Mouse (Mus musculus) kidney, adult 9 months (tissue): ENCODE results near the gene Abhd6.
"Not testable (repeated sequence)": the region's sequence is repeated elsewhere in the genome, so short reads cannot be mapped to it uniquely, and the experiment has no call there.

Experiments used
- DNase-seq: peaks from one replicate; pipeline ENCODE4 v3.0.0; 2022

The Abhd6 gene

DNA sequence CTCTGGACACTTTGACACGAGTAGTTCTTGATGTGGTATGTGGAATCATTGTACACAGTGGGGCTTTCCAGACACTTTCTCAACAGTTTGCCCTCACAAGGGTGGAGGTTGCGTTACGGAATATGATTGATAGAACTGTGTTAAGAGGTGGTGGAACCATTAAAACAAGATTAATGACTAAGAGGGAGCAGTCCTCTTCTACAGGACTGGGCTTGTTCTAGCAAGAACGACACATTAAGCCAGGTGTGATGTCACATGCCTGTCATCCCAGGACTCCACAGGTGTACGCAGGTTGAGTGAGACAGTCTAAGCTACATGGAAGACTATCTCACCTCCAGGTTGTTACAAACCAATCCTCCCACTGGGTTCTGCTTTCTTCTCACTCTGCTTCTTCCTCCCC lies 3.3 kb upstream of the Abhd6 start:
- no peak for DNase-seq

DNA sequence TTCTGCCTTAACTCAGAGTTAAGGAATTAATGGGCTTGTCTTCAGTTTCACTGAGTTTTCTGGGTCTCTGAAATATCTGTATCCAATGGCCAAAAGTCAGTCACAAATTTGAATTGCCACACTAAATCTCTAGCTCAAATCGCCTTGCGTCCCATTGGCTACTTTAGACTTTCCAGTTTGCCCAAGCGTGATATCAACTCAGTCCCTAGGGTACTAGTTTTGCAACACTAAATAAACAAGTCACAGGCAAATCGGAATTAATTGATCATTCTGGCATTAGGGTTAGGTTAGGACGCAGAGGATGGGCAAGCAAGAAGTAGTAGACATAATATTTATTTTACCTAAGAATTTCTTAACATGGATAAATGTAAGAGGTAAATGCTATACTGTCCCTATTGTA lies 2.5 kb upstream of the Abhd6 start:
- DNase-seq: no peak

DNA sequence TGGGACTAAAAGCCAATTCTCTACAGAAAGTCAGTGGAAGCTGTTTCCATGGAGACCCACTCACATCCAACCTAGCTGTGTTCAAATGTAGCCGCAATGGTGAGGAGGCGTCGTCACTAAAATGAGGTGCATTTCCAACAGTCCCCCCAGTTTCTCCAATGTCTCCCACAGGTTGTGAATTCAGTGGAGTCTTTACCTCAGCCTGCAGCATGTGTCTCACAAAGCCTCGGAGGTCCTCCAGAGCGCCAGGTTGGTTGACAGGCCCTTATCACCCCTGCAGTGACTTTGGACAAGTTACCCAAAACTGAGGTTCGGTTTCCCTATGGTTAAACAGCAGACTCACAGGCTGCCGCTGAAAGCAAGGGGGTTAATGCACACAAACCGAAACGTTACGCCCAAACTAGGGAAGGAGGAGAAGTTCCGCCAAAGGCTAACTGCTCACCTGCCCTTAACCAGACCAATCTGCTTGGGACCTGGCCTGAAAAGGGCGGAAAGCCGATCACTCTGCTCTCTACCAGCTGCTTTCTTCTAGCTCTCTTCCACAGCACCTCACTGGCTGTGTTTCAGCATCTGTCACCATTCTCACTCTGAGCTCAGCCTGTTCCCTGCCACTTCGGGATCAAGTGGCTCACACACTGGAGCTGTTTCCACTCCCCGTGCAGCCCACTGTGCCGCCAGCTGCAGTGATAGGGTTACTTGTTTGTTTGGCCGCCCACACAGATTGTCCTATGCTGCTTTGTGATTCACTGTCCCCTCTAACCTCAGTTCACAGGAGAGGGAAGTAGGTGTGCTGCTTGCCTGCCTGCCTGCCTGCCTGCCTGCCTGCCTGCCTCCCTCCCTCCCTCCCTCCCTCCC lies 1.6 kb upstream of the Abhd6 start:
- no peak for DNase-seq

DNA sequence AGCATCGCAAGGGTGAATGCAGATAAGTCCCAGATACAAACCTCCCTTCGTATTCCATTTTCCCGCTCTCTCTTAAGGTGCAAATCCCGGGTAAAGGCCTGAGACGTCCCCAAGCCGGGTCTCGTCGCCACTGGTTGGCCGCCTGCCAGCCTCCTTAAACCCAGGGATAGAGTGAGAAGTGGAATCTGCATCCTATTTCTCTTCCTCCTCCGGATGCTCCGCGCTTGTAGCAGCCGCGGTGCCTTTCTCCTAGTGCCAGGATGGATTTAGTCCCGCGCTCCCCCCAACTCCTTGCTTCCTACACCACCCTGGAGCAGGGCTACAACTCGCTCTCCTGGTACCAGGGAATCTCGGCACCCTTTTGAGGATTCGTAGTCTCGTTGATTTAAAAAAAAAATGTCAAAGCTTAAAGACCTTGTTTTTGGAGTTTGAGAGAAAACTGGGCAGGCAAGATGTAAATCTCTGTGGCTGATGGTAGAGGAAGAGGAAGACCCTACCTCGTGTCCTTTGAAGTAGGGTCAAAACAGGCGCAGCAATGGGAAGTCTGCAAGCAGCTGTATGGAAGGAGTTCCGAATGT lies 480 bp downstream of the Abhd6 start:
- DNase-seq: no peak

DNA sequence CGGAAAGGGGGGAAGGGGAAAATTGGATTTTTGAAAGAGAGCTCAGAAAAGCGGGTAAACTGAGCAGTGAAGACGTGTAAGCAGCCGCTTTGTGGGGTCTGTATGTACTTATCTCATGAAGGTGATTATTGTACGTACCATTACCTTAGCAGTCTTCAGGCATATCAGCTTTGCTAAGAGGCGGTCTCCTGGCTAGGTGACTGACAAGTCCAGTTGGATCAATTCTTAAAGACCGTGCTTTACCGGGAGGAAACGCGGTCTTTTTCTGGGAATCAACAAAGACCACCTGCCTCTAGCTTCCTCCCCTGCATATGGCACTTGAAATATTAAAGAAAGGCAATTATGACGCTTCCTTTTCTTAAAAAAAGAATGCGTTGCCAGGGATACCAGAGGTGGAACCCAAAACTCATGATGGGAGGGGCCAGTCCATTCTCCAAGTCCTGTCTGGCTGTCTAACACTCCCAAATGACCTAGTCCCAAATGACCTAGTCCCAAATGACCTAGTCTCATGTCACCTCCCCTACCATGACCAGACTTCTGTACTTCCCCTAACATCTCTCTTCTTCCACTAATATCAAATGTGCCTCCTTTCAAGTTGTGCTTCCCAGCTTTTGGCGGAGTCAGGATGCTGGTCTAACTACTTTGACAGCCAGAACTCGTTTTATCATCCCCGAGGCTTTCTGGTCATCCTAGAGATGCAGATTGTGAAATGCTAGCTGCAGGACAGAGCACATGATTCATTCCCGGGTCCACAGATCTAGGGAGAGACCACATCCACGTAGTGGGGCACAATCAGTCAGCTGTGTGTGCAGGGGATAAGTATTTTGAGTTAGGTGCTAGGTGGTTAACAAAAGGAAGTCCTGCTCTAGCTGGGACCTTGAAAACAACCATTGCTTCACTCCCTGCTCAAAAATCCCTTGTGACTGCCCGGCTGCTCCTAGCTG lies 1.3 kb downstream of the Abhd6 start:
- peak; percentile 22 for DNase-seq

DNA sequence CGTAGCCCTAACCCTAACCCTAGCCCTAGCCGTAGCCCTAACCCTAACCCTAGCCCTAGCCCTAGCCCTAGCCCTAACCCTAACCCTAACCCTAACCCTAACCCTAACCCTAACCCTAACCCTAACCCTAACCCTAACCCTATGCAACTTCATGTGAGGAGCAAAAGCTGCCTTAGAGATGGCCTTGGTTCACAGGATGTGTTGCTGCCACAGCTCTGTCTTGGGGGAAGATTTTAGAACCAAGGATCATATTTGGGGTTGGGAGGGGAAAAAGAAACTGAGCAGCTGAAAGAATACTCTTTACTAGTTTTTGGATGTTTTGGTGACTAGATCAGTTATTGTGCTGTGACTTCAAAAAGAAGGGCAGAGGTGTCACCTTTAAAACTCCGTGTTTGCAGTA lies 3.4 kb downstream of the Abhd6 start:
- DNase-seq: not testable (repeated sequence)

DNA sequence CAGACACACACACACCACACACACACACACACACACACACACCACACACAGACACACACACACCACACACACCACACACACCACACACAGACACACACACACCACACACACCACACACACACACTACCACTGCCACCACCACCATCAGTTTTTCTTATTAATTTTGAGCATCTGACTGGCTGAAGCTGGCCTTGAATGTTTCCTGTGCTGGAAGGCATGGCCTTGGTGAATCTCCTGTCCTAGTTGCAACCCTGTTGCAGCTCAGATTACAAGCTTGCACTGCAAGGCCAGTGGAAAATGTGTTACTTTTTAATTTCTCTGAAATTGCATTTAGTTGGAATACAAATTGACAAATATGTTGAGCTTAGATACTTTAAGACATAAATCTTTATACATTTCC lies 4.4 kb downstream of the Abhd6 start:
- no peak for DNase-seq

DNA sequence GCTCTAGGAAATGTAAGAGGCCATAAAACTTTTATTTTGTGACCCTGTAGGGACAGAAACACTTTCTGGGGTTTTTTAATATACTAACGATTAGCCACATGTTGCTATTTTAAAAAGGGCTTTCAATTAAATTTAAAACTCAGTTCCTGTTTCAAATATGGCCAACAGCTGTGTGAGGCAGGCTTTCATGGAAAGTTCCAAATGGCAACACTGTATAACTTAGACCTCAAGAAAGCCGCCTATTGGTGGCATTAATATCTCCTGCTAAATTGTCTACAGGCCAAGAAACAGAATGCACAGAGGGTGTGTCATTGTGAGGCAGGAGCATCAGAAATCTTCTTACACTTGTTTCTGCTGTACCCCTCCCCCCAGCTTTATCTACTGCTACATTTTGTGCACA lies 4.8 kb downstream of the Abhd6 start:
- DNase-seq: no peak

DNA sequence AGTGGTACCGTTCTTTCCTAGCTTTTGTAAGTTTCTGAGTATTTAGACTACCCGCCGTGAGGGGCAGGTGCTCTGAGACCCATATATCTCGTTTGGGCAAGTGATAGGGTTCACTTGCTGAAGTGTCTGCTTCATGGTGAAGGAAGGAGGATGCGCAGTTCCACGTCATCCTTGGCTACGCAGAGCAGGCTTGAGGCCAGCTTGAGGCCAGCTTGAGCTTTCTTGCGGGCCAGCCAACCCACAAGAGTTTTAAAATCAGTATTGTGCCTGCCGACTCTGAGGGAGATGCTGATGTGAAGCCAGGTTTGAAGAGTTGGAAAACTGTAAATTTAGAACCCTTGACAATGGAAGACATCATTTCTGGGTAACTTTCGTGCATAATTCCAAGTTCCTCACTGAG lies 5.2 kb downstream of the Abhd6 start:
- DNase-seq: no peak

DNA sequence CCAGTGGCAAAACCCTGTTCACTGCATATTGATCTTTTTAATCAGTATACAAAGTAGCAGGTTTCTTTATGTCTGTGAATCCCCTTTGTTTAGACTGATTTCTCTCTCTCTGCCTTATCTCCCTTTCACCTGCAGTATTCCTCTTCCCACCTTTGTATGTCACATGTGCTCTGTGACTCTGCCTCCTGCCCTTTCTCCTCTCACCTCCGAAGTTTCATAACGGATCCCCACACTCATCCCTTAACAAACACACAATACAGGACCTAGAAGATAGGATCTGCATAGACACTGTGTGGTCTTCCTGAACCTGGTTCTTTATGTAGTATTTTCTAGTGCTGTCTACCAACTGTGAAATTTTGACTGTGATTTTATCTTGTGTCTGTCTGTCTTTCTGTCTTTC lies 8.6 kb downstream of the Abhd6 start:
- no peak for DNase-seq

DNA sequence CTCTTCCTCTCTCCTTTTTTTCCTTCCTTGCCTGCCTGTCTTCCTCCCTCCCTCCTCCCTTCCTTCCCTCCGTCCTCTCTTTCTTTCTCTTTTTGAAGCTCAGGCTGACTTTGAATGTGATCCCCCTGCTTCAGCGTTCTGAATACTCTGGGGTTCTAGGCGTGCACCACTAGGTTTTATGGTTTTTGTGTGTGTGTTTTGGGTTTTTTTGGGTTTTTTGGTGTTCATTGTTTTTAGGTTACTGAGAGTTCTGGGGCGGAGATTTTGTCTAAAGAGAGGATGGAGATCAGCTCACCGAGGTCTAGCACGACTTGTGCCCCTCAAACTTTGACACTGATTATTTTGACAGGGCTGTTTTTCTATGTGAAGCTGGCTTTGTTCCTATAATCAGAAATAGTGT lies 9.2 kb downstream of the Abhd6 start:
- DNase-seq: no peak

DNA sequence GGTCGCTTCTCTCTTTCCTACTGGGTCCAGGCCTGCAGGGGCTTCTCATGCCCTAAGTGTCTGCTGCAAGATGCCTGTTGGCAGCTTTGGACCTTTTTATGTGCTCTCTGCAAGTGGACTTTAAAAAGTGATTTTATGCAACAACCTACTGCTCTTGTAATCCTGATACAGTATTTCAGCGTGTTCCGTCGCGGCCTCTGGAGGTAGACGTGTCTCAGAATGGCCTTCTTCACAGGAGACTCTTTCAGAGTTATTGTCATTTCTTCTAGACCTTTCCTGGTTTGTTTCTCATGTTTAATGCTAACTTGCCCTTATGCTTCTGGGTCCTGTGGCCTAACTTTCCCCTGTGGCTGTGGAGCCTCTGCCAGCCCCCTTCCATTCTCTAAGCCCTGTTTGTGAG lies 13.1 kb downstream of the Abhd6 start:
- DNase-seq: no peak

DNA sequence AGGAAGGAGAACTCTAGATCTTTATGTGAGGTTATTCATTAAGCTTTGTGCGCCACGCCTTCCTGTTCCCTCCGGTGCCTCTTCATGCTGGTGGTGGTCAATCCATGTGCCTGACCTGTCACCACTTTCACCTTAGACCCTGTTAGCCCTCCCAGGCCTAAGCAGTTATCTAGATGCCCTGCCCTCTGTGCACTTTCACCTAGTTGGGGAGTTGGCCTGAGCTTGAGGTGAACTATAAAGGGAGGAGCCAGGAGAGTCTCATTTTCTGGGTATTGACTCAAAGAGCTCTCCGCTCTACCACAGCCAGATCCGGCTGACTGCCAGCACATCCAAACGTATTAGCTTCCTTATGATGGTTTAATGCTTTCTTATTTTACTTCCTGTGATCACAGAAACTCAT lies 13.6 kb downstream of the Abhd6 start:
- peak; percentile 61 for DNase-seq

DNA sequence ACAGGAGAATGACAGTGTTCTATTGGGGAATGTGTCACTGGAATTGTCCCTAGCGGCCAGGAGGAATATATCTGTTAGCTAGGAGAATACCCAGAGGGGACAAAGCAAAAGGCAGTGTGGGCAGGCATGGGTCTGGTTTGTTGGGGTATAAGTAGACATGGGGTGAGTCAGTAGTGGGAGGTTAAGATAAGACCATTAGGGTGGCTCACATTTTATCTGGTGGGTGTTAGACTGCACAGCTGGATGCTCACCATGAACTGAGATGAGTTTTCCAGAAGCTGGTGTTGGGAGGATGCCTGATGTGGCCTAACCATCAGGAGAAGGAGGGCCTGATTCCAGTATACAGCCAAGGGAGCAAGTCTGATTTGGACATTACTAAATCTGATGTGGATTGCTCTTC lies 14.2 kb downstream of the Abhd6 start:
- DNase-seq: no peak

DNA sequence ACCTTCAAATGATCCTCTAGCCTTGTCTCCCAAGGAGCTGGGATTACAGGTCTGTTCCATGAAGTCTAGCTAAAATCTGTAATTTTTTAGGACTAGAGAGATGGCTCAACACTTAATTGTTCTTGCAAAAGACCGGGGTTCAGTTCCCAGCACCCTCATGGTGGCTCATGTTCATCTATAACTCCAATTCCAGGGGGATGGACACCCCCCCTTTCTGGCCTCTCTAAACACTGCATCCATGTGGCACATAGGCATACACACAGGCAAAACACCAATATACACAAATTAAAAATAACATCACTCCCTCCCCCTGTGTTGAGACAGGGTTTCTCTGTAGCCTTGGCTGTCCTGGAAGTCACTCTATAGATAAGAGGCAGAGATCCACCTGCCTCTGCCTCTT lies 17.3 kb downstream of the Abhd6 start:
- DNase-seq: no peak

DNA sequence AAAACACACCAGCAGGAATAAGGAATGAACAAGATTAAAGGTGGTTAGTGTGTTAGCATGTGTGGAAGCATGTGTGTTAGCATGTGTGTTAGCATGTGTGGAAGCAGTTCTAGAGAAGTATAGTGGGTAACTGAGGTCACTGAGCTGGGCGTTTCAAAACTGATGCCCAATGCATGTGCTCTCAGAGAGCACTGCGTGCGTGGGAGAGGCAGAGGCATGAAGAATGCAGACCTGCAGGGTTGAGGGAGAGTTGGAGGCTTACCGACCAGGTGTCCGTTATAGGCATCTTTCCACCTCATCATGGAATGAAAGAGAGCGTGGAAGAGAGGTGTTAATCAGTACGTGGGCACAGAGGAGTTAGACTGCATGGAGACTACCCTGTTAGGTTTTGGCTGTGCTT lies 17.8 kb downstream of the Abhd6 start:
- no peak for DNase-seq

DNA sequence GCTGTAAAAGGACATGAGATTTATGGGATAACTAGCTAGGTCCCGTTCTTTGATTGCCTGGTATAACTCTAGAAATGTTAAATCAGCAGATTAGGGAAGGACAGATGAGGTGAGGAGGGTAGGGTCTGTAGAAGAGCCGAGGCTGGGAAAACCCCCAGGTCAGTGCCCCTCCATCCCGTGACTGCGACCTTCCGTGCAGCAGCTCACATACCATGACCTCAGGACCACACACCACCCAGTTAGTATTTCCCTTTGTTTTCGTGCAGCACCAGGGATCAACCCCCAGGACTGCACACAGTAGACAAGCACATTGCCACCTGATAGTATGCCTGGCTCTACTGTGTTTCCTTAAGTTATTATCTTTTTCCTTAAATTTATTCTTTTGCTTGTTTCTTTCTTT lies 21.8 kb downstream of the Abhd6 start:
- no peak for DNase-seq

DNA sequence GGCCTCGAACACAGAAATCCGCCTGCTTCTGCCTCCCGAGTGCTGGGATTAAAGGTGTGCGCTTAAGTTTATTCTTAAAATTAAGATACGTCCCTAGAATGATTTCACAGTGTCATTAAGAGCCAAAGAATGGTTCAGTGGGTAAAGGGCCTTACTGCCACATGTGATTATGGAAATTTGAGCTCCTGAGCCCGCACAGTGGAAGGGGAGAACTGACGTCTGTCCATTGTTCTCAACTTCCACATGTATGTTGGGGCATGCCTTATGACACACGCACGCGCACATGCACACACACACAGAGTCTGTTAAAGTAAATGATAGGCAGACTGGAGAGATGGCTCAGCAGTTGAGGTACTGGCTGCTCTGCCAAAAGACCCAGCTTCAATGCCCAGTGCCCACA lies 22.2 kb downstream of the Abhd6 start:
- no peak for DNase-seq

DNA sequence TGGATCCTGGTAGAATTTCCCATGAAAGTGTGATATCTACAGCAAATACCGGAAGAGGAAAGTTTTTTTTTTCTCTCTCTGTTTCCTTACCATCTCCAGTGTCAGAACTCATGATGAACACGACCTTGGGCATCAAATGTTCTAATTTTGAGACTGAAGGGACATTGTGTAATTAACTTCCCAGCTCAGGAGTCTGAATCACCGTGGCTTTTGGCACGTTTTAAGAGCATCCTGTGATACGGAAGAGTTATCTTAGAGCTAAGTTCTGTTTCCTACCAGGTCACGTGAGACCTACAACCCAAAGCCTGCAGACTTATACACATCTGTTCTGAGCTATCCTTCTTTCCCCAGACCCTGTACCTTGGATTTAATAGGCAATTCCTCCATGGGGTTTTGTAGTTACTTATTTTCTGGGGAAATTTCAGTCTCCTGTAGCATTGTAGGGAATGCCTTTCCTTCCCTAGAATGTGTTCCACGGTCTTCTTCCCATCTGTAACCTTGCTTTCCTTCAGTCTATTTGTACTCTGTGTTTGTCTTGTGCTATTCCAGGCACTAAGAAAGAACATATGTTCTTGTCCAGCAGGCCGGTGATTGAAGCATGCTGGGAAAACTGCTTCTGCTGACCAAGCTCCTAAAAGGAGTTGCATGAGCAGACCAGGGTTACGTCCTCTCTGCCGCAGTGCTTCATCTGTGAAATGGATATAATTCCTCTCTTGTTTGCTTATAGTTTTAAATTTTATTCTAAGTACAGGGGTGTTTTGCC lies 24.2 kb downstream of the Abhd6 start:
- DNase-seq: no peak

DNA sequence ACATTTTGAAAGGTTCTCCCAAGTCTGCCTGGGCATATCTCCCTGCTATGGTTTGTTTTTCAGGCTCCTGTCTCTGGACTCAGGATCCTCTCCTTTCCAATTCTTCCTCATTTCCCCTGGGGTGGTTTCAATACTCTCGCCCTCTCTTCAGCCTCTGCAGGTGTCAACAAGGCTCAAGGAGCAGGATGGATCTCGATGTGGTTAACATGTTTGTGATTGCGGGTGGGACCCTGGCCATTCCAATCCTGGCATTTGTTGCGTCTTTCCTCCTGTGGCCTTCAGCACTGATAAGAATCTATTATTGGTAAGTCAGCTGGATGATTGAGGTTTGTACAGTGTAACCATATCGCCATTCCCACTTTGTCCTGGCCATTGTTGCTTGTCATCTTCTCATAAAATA lies 25.4 kb downstream of the Abhd6 start:
- no peak for DNase-seq

DNA sequence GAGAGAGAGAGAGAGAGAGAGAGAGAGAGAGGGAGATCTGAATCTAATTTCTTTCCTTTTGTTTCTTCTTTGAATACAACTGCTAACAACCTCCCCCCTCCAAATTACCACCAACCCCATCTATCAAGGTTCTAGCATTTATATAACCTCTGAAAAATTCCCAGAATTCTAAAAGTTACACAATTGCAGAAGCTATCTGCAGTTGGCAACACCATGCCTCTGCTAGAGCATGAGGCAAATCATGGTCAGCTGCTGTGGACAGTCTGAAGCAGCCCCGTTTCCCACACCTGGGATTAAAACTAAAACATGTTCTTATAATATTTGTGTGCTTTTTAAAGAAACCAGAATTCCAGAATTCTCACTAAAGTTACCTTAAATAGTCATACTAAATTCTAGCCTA lies 27.1 kb downstream of the Abhd6 start:
- no peak for DNase-seq

DNA sequence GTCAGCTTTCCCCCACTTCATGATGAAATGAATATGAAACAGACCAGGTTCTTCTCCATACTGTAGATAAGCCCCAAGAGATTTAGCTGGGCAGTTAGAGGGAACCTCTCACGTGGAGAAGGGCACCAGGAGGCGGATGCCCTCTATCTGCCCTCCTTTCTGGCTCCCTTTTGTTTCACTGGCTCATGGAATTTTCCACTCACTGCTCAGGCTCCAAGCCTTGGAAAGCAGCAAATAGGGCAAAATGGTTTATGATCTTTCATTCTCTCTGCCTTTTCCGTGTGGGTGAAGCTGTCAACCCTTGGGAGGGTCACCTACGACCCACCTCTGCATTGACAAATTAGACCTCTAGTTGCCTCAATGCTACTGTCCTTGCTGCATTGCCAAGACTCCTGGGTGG lies 27.8 kb downstream of the Abhd6 start:
- peak; percentile 68 for DNase-seq
